Mouse (Mus musculus) retina, adult 2 months (tissue): ENCODE measurements around the gene L1td1.

Experiments used
- DNase-seq: peaks from one replicate; pipeline ENCODE4 v3.0.0-alpha.2; 2012; ENCODE audit warnings: low read depth, low spot score

L1td1 gene

GRCm38 (mm10) chr4:98739753-98740152 is 13.2 kb downstream of the L1td1 start:
- DNase-seq, result no peak

- DNase-seq, result no peak
These were observed 16.8 kb downstream of the L1td1 start for GRCm38 (mm10) chr4:98743209-98743905.

- no peak for DNase-seq
These were observed 17.3 kb downstream of the L1td1 start for GRCm38 (mm10) chr4:98743906-98744210.

GRCm38 (mm10) chr4:98754456-98754855 is 27.9 kb downstream of the L1td1 start:
- DNase-seq, result no peak

- DNase-seq, result no peak
These were observed 29.6 kb downstream of the L1td1 start for GRCm38 (mm10) chr4:98756141-98756540.

- DNase-seq, result no peak
These were observed 31.7 kb downstream of the L1td1 start for GRCm38 (mm10) chr4:98758012-98758821.

GRCm38 (mm10) chr4:98758872-98759518 is 32.5 kb downstream of the L1td1 start:
- no peak for DNase-seq

GRCm38 (mm10) chr4:98767134-98768133 is 40.9 kb downstream of the L1td1 start:
- DNase-seq, result no peak

- no peak for DNase-seq
These were observed 47.3 kb downstream of the L1td1 start for GRCm38 (mm10) chr4:98773785-98774184.

- DNase-seq, result no peak
These were observed 50.3 kb downstream of the L1td1 start for GRCm38 (mm10) chr4:98776721-98777427.

- no peak for DNase-seq
These were observed 50.9 kb downstream of the L1td1 start for GRCm38 (mm10) chr4:98777464-98777863.

- no peak for DNase-seq
These were observed 51.7 kb downstream of the L1td1 start for GRCm38 (mm10) chr4:98778219-98778618.

GRCm38 (mm10) chr4:98785851-98786250 is 59.3 kb downstream of the L1td1 start:
- no peak for DNase-seq

GRCm38 (mm10) chr4:98786281-98786680 is 59.7 kb downstream of the L1td1 start:
- no peak for DNase-seq
